Mouse (Mus musculus): Measurements from ENCODE around the gene Cir1. TPM values are rescaled to one million over a fixed set of nuclear protein-coding genes. Genes with fewer than 3 reads are reported as not detected.

Cir1 gene
- 36.0 and 39.0 TPM in 2 replicates for total RNA-seq (2023)

DNA sequence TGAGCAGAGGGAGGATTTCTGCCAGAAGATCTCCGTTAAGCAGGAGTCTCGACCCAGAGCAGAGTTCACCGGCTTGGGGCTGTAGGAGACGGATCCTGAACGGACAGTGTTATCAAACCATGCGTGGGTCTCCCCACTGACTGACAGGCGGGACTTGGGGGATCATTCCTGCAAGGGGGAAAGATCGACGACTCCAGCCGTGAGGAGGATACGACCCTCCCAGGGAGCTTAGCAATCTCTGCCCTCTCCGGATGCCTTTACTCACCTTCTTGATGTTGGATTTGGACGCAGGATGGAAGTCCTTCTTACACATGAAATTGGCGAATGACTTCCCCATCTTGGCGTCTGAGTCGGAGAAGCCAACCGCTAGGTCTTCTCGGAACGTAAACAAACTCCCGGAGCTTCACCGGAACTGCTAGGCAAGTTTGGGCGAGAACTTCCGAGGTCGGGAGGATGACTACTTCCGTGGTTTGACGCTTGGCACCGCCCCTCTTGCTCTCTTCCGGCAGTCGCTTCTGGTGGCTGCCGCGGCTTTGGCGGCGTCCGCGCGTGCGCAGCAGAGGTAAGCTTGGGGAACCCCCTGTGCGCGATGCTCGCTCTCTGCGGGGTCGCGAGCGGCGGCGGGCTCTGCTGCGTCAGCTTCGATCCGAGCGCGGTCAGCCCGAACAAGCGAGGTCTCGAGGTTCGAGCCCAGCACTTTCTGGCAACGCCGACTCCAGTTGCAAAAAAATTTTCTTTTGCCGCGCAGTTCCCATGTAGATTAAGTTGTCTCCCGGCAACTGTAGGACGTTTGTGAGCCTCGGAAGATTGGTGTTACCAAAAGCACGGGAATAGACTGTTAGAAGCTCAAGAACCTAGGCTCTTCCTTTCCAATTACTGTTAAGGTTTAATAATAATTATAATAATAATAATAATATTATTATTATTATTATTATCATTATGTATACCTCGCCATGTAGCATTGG, at the start of gene Cir1, which contains the start of gene Scrn3:
Cir1 (minus strand) TSS at position 550 of the 965 bp plus-strand sequence.
Scrn3 (plus strand) TSS at position 450 of the 965 bp plus-strand sequence.

DNA sequence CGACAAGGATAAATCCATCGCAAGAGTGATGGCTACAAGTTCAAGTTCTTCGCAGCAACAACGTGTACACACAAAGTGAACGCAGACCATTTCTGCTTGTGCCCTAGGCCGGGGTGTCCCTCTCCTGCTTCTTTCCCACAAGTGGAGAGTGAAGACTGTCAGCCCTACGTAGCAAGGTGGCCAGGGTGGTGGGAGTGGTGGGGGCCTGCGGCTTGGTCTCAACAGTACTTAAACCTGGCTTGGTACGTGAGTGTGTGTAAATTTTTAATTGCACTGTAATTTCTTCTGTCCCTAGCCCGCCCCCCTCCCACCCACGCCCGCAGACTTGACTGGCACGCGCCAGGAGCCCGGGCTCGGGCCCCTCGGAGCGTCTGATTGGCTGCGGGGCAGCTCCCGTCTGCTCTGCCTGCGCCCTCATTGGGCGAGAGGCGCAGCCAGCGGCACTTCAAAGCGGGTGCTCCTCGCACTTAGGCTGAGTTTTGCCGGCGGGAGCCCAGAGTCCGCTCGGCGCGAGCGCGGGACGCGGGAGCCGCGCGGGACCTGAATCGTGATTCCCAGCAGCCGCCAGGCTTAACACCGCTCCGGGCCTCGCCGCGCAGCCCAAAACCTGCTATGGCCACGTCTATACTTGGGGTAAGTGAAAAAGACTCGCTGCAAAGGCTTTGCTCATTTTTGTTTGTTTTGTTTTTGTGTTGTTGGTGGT, 40.9 kb downstream of the Cir1 start, which contains the start of gene Sp9:
Sp9 (plus strand) TSS at position 467 of the 703 bp plus-strand sequence.

Other genes with a start within 250 kb of the Cir1 start
- 17.6 and 22.0 TPM in 2 replicates for gene Ola1, start 93.8 kb downstream of the Cir1 start, total RNA-seq (2023)
- gene Sp9, start 40.8 kb downstream of the Cir1 start, total RNA-seq (2023): not detected in 2 replicates
- gene Scrn3, start 100 bp downstream of the Cir1 start, total RNA-seq (2023): 5.5 TPM in 2 replicates
- gene Gpr155, start 73.9 kb upstream of the Cir1 start, total RNA-seq (2023): 1.9 and 2.2 TPM in 2 replicates
- 151 and 191 TPM in 2 replicates for gene Wipf1, start 217.0 kb upstream of the Cir1 start, total RNA-seq (2023)